Mouse (Mus musculus) heart, adult 2 months (tissue): ENCODE measurements around the gene Pacsin3. TPM values are rescaled to one million over a fixed set of nuclear protein-coding genes. Genes with fewer than 3 reads are reported as not detected.

Experiments
- DNase-seq, 2 experiments: peaks; one replicate each; pipeline ENCODE4 v3.0.0; 2021
- H3K27ac ChIP-seq: fragments of 200-600 bp; 2 replicates; pipeline ENCODE4 v1.8.1; 2022
- H3K27me3 ChIP-seq: fragments of 200-500 bp; 2 replicates; pipeline ENCODE4 v1.6.1; 2012; ENCODE audit warnings: mild to moderate bottlenecking, low read length, inconsistent platforms, mixed read lengths; ENCODE audit not compliant: control insufficient read depth, insufficient read depth
- H3K36me3 ChIP-seq: fragments of 200-500 bp; 2 replicates; pipeline ENCODE4 v1.6.1; 2012; ENCODE audit warnings: low read length, inconsistent platforms; ENCODE audit not compliant: control insufficient read depth, insufficient read depth
- H3K4me1 ChIP-seq: fragments of 200-500 bp; 2 replicates; pipeline ENCODE4 v1.6.1; 2011; ENCODE audit warnings: low read length; ENCODE audit not compliant: control insufficient read depth, insufficient read depth
- H3K4me3 ChIP-seq: fragments of 200-600 bp; 2 replicates; pipeline ENCODE4 v1.8.1; 2022
- H3K79me2 ChIP-seq: fragments of 200-500 bp; replicated peaks from 2 replicates; pipeline ENCODE4 v1.6.1; 2012; ENCODE audit warnings: mild to moderate bottlenecking, inconsistent platforms, low read length, moderate library complexity, mixed read lengths; ENCODE audit not compliant: control insufficient read depth, insufficient read depth
- H3K9ac ChIP-seq: fragments of 200-500 bp; 2 replicates; pipeline ENCODE4 v1.6.1; 2012; ENCODE audit warnings: low read depth, mild to moderate bottlenecking, control low read depth, inconsistent platforms, low read length, mixed read lengths
- CTCF ChIP-seq: fragments of 200-600 bp; IDR thresholded peaks from 2 replicates; pipeline ENCODE4 v1.8.1; 2022; ENCODE audit warnings: antibody characterized with exemption, mild to moderate bottlenecking, moderate library complexity
- EP300 ChIP-seq: fragments of 200-500 bp; IDR thresholded peaks from 2 replicates; pipeline ENCODE4 v1.6.1; 2011; ENCODE audit warnings: low read depth, low read length, control low read depth; ENCODE audit not compliant: insufficient read depth
- POLR2A ChIP-seq: fragments of 200-500 bp; IDR thresholded peaks from 2 replicates; pipeline ENCODE4 v1.6.1; 2011; ENCODE audit warnings: mild to moderate bottlenecking, low read depth, low read length, control low read depth; ENCODE audit not compliant: insufficient read depth
- WGBS: fragments of 180-500 bp; shearing (Covaris S2); methylation state at CpG from one replicate; pipeline ENCODE4 v1.1.7; 2018; 5-methylcytosine and 5-hydroxymethylcytosine counted together
- intact Hi-C: fragments of 180-260 bp; cut with DNase I; formaldehyde crosslinking; loops from one replicate; pipeline ENCODE4 v1.15.1; 2025
- polyA plus RNA-seq: library from polyadenylated mRNA; depleted of rRNA; stranded (reverse); fragments of >200 nt; gene quantifications from 2 replicates; pipeline ENCODE4 v1.2.3, GENCODE M21; 2012
- total RNA-seq, 2 experiments: library from RNA; stranded (reverse); gene quantifications; 2 replicates each; pipeline ENCODE4 v1.2.3; 2021

The Pacsin3 gene
- total and polyA plus RNA-seq, 3 experiments: 139 to 157 (median 141) TPM

GRCm38 (mm10) chr2:91285885-91286505 lies 30.2 kb downstream of the Pacsin3 start:
- Histone ChIP-seq H3K4me1 (peaks cover 1% of the 10 kb centered on the region), H3K4me3 (no peak overlapping the region), H3K79me2 (no peaks in the 10 kb centered on the region), H3K36me3 (no peaks in the 10 kb centered on the region), H3K27ac (no peak overlapping the region), H3K27me3 (no peaks in the 10 kb centered on the region), H3K9ac (no peak overlapping the region)
- TF ChIP-seq POLR2A (no peak), CTCF (peak; percentile 98), EP300 (peak; percentile 92)
- DNase-seq: peak; percentile 77 to 86
- 16% methylated on average over 7 of the region's 7 CpGs for WGBS
- intact Hi-C loops: loop anchor here (1.0 kb wide), 1 partner anchor 195 kb away; no protein-coding TSS in a partner anchor

- H3K4me1 ChIP-seq: peaks cover 1% of the 10 kb centered on the region
- DNase-seq: no peak
- 67% methylated on average over 6 of the region's 6 CpGs for WGBS
- no peaks in the 10 kb centered on the region for H3K79me2 ChIP-seq
- TF ChIP-seq CTCF (no peak), EP300 (no peak), POLR2A (no peak)
- no peak overlapping the region for H3K9ac ChIP-seq
- no peaks in the 10 kb centered on the region for H3K36me3 ChIP-seq
- intact Hi-C loops: no loop called here
- H3K27ac ChIP-seq: no peak overlapping the region
- H3K27me3 ChIP-seq: no peaks in the 10 kb centered on the region
- H3K4me3 ChIP-seq: no peak overlapping the region
Observed at GRCm38 (mm10) chr2:91287563-91287962, 31.8 kb downstream of the Pacsin3 start.

GRCm38 (mm10) chr2:91291197-91292007 lies 35.6 kb downstream of the Pacsin3 start:
- DNase-seq: peak; percentile 63 to 70
- Histone ChIP-seq H3K4me3 (no peak overlapping the region), H3K27ac (no peak overlapping the region), H3K36me3 (no peaks in the 10 kb centered on the region), H3K27me3 (no peaks in the 10 kb centered on the region), H3K9ac (no peak overlapping the region), H3K79me2 (no peaks in the 10 kb centered on the region), H3K4me1 (no peaks in the 10 kb centered on the region; the same call in 1 of the 2 replicates)
- intact Hi-C loops: no loop called here
- TF ChIP-seq CTCF: no peak
- TF ChIP-seq EP300: 0 out of 2 replicates have a peak, but pooled peaks have one; percentile 8
- TF ChIP-seq POLR2A: no peak
- 60% methylated on average over 12 of the region's 12 CpGs for WGBS

- no peaks in the 10 kb centered on the region for H3K79me2 ChIP-seq
- TF ChIP-seq CTCF (no peak), POLR2A (no peak), EP300 (no peak)
- 89% methylated on average over 3 of the region's 3 CpGs for WGBS
Observed at GRCm38 (mm10) chr2:91294226-91294625, 38.5 kb downstream of the Pacsin3 start.

GRCm38 (mm10) chr2:91295895-91296294 lies 40.1 kb downstream of the Pacsin3 start:
- Histone ChIP-seq H3K27ac (no peak overlapping the region), H3K36me3 (no peaks in the 10 kb centered on the region), H3K4me3 (no peak overlapping the region), H3K27me3 (no peaks in the 10 kb centered on the region), H3K79me2 (no peaks in the 10 kb centered on the region), H3K4me1 (no peaks in the 10 kb centered on the region; the same call in 1 of the 2 replicates), H3K9ac (no peak overlapping the region)
- intact Hi-C loops: no loop called here
- no peak for DNase-seq
- 89% methylated on average over 5 of the region's 5 CpGs for WGBS
- TF ChIP-seq EP300 (no peak), CTCF (no peak)

More at GRCm38 (mm10) chr2:91294226-91294625, 38.5 kb downstream of the Pacsin3 start:
- DNase-seq: no peak
- Histone ChIP-seq H3K4me1 (no peaks in the 10 kb centered on the region; the same call in 1 of the 2 replicates), H3K4me3 (no peak overlapping the region), H3K27me3 (no peaks in the 10 kb centered on the region), H3K36me3 (no peaks in the 10 kb centered on the region), H3K27ac (no peak overlapping the region), H3K9ac (no peak overlapping the region)
- intact Hi-C loops: no loop called here

- H3K4me3 ChIP-seq: no peak overlapping the region
- intact Hi-C loops: no loop called here
- TF ChIP-seq EP300: no peak
- TF ChIP-seq POLR2A: no peak
- TF ChIP-seq CTCF: no peak
- H3K4me1 ChIP-seq: no peaks in the 10 kb centered on the region; the same call in 1 of the 2 replicates
- H3K36me3 ChIP-seq: no peaks in the 10 kb centered on the region
- H3K27me3 ChIP-seq: no peaks in the 10 kb centered on the region
- no peak overlapping the region for H3K27ac ChIP-seq
- WGBS: 65% methylated on average over 3 of the region's 3 CpGs
- no peaks in the 10 kb centered on the region for H3K79me2 ChIP-seq
- H3K9ac ChIP-seq: no peak overlapping the region
- DNase-seq: no peak
Observed at GRCm38 (mm10) chr2:91299156-91299555, 43.4 kb downstream of the Pacsin3 start.
